Mouse (Mus musculus): ENCODE measurements around the gene Rab25.

Rab25 gene

GRCm38 (mm10) chr3:88525021-88525420 is 23.1 kb downstream of the Rab25 start:
- DNase-seq (ENCODE audit: low spot score in 2 of 2): no peak

- DNase-seq (ENCODE audit: low spot score in 2 of 2): no peak
Measured at GRCm38 (mm10) chr3:88523027-88523426, 25.1 kb downstream of the Rab25 start.

- DNase-seq (ENCODE audit: low spot score in 2 of 2): no peak
Measured at GRCm38 (mm10) chr3:88521803-88522331, 26.2 kb downstream of the Rab25 start.

GRCm38 (mm10) chr3:88521156-88521555 is 26.9 kb downstream of the Rab25 start:
- no peak for DNase-seq (ENCODE audit: low spot score in 2 of 2)

GRCm38 (mm10) chr3:88520078-88520477 is 28.0 kb downstream of the Rab25 start:
- DNase-seq (ENCODE audit: low spot score in 2 of 2): no peak

GRCm38 (mm10) chr3:88518411-88518810 is 29.7 kb downstream of the Rab25 start:
- DNase-seq (ENCODE audit: low spot score in 2 of 2): no peak

- DNase-seq (ENCODE audit: low spot score in 2 of 2): no peak
Measured at GRCm38 (mm10) chr3:88516407-88516806, 31.7 kb downstream of the Rab25 start.

- DNase-seq (ENCODE audit: low spot score in 2 of 2): no peak
Measured at GRCm38 (mm10) chr3:88515095-88515386, 33.1 kb downstream of the Rab25 start.

GRCm38 (mm10) chr3:88514231-88515094 is 33.6 kb downstream of the Rab25 start:
- DNase-seq (ENCODE audit: low spot score in 2 of 2): no peak

- no peak for DNase-seq (ENCODE audit: low spot score in 2 of 2)
Measured at GRCm38 (mm10) chr3:88513546-88514115, 34.5 kb downstream of the Rab25 start.

- DNase-seq (ENCODE audit: low spot score in 2 of 2): no peak
Measured at GRCm38 (mm10) chr3:88512896-88513545, 35.1 kb downstream of the Rab25 start.

- no peak for DNase-seq (ENCODE audit: low spot score in 2 of 2)
Measured at GRCm38 (mm10) chr3:88512141-88512895, 35.8 kb downstream of the Rab25 start.

GRCm38 (mm10) chr3:88511559-88511958 is 36.5 kb downstream of the Rab25 start:
- DNase-seq (ENCODE audit: low spot score in 2 of 2): no peak

- DNase-seq (ENCODE audit: low spot score in 2 of 2): no peak
Measured at GRCm38 (mm10) chr3:88510421-88511289, 37.4 kb downstream of the Rab25 start.

GRCm38 (mm10) chr3:88509692-88510420 is 38.2 kb downstream of the Rab25 start, which contains the start of gene Lmna:
TSS of gene Lmna (minus strand) at chr3:88509956.
- peak; percentile 72 to 78 for DNase-seq (ENCODE audit: low spot score in 2 of 2)

- DNase-seq (ENCODE audit: low spot score in 2 of 2): no peak
Measured at GRCm38 (mm10) chr3:88509250-88509649, 38.9 kb downstream of the Rab25 start.

- no peak for DNase-seq (ENCODE audit: low spot score in 2 of 2)
Measured at GRCm38 (mm10) chr3:88505765-88506164, 42.3 kb downstream of the Rab25 start.

- DNase-seq (ENCODE audit: low spot score in 2 of 2): no peak
Measured at GRCm38 (mm10) chr3:88505081-88505480, 43.0 kb downstream of the Rab25 start.

- DNase-seq (ENCODE audit: low spot score in 2 of 2): no peak
Measured at GRCm38 (mm10) chr3:88503881-88504746, 44.0 kb downstream of the Rab25 start.

Measured in frontal cortex, postnatal 25 days (tissue).